Mouse (Mus musculus) erythroblast, adult 5-6 weeks (primary cell): ENCODE results near the gene Tmem121. TPM values are rescaled to one million over a fixed set of nuclear protein-coding genes. Genes with fewer than 3 reads are reported as not detected.
"Not testable (repeated sequence)": the region's sequence is repeated elsewhere in the genome, so short reads cannot be mapped to it uniquely, and the experiment has no call there.

Source experiments
- ATAC-seq: replicated peaks from 2 replicates; pipeline ENCODE4 v1.8.0; 2016; ENCODE audit warnings: moderate number of reproducible peaks, mild to moderate bottlenecking, moderate TSS enrichment, inconsistent platforms; ENCODE audit not compliant: poor library complexity, low FRiP score, severe bottlenecking
- total RNA-seq, 2 experiments: library from RNA; stranded (forward) in 1 of 2; stranded (reverse) in 1 of 2; fragments of 150-400 nt in 1 of 2; fragments of 200-764, 138-1000 nt in 1 of 2; gene quantifications; 2 replicates each; pipeline versions ENCODE4 v1.2.3 to v1.2.4; 2015 to 2017; ENCODE audit warnings: low replicate concordance in 2 of 2

Gene Tmem121
- total RNA-seq, 2 experiments from 2014 or later: 1.0 TPM; not detected in 1

DNA sequence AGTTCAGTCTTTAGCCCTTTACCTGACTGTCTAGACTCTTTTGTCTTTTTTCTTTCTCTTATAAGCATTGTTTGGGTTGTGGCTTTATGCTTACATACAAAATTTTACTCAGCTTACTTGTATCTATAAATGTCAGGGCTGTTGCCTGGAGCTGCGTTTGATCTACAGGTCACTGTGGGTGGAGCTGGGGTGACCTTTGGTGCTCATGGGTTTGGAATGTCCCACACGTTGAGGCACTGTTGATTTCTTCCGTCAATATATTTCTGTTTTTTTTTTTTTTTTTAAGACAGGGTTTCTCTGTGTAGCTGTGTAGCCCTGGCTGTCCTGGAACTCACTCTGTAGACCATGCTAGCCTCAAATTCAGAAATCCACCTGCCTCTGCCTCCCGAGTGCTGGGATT lies 4.7 kb upstream of the Tmem121 start:
- no peak for ATAC-seq

DNA sequence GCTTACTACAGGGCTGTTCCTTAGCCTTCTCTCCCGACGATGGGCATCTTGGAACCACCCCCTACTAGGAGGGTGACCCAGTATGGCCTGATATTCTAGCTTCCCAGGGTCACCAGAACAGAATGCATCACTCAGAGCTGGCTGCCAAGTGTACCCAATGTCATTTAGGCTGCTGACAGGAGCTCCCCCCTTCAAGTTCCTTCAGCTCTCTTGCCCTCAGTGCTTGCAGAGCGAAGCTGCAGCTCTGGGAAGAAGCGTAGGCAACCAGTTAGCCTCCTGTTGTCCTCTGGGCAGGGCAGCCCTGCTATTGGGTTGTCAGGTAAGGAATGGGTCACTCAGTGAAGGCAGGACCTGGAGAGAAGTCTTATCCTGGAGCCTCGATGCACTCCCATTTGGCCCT lies 785 bp upstream of the Tmem121 start:
- ATAC-seq: no peak

DNA sequence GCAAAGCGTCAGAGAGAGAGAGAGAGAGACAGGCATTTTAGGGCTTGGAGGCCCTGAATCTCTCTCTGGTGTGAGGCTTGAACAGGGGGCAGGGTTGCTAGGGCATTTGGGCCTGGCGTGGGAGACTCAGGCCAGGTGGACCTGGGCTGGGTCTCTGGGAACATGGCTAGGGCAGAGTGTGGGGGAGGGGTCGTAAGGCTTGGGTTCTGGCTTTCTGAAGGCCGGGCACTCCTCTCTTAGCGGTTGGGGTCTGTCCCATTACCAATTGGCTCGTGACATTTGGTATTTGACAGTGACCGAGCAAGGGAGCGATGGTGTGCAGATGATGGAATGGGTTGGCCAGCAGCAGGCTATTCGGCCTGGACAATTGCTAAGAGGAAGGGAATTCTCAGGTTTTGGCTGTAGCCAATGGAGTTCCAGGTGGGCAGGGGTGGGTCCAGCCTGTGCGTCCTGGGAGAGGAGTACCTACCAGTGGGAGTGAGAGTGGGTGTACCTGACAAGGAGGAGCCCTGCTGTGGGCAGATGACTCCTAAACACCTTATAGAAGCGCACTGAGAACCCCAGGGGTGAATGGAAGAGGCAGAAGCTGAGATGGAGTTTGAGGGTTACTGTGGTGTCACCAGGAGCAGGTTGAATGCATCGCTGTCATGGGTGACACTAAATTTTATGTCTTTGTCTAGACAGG lies 738 bp downstream of the Tmem121 start:
- ATAC-seq: no peak

DNA sequence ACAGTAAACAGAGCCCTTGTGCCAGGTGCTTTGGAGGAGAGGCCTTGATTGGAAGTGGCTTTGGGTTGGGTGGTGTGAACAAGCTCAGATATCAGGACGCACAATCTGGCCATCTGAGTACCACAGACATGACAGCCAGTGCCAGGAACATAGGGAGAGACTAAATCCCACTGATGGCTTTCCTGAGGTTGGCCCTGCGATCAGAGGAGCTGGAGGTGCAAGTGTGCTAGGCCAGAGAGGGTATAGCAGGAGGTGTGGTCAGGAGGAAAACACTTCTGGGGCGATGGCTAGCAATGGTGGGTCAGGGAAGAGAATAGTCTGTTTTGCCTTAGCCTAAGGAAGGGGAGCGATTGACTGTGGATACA lies 1.3 kb downstream of the Tmem121 start:
- ATAC-seq: no peak

DNA sequence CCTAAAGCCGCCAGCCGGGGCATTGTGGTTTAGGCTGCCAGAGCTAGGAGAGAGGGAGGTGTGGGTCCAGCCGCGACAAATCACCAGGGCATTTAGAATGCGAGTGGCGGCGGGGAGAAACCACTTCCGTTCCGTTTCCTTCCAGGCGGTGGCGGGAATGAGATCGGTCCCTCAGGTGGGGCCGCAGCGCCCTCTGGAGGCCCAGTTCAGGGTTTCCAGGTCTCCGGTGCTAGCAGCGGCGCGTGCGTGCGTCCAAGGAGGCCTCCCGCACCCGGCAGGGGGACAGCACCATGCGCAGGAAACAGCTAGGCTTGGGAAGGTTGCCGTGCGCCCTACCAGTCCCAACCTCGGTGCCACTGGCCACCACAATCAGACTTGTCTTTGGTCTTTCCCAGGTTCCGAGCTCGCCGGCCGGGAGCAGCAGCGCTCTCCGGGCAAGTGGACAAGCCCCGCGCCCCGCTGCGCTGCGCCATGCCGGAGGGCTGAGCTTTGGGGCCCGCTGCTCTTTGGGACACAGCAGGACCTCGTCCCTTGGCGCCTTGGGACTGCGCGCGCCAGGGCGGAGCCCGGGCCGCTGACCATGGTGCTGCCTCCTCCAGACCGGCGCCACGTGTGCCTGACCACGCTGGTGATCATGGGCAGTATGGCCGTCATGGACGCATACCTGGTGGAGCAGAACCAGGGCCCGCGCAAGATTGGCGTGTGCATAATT lies 2.0 kb downstream of the Tmem121 start:
- no peak; the same call in 1 of the 2 replicates for ATAC-seq

DNA sequence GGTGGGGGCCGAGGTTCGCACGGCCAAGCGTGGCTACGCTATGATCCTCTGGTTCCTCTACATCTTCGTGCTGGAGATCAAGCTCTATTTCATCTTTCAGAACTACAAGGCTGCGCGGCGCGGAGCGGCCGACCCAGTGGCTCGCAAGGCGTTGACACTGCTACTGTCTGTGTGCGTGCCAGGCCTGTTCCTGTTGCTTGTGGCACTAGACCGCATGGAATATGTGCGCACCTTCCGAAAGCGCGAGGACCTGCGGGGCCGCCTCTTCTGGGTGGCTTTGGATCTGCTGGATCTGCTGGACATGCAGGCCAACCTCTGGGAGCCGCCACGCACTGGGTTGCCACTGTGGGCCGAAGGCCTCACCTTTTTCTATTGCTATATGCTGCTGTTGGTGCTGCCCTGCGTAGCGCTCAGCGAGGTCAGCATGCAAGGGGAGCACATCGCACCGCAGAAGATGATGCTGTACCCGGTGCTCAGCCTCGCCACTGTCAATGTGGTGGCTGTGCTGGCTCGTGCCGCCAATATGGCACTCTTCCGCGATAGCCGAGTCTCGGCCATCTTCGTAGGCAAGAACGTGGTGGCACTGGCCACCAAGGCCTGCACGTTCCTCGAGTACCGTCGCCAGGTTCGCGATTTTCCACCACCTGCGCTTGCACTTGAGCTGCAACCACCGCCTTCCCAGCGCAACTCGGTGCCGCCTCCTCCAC lies 2.8 kb downstream of the Tmem121 start:
- ATAC-seq: no peak

DNA sequence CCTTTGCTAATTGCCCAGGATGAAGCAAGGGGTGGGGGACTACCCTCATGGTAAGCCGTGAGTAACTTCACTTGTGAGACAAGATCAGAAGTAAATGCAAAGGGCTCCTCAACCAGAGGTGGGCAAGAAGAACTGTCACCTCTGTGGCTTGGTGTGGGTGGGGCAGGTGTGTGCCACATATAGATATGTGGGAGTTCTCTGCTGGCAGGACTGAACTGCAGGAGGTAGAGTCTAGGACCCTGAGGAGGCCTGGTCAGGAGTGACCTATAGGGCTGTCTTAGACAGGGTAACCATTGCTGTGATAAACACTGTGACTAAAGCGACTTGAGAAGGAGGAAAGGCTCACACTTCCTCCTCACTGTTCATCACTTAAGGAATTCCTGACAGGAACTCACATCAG lies 7.7 kb downstream of the Tmem121 start:
- no peak for ATAC-seq

DNA sequence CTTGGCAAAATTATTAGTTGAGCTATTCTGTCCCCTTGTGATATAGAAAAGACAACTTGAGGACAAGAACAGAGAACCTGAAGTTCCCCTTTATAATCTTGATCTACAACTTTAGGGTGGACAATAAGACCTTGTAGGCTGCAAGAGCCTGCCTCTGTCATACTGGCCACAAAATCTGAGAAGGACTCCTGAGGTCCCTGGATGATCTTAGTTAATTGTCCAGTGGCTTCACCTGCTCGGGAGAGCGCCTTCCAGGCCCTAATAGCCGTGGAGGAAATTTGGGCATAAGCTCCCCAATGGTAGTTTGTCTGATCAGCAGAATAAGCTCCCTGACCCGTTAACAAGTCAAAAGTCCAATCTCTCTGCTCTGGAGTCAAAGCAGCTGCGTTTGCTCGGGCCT lies 13.4 kb downstream of the Tmem121 start:
- not testable (repeated sequence) for ATAC-seq

DNA sequence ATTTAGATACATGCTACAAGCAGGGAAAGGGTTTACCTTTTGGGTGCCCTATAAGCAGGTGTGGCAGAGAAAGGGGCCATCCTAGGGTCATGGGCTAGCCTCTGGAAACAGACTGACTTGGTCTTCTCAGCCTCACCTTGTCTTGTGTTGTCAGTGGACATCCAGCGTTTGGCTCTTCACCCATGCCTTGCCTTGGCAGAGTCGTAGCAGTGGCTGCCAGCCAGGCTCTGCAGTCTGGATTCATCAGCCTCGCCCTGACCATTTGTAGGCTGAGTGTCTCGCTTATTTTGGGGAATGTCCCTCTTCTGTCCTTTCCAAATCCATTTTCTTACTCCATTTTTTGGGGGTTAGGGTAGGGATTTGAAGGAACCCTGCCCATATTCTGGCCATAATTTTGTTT lies 15.6 kb downstream of the Tmem121 start:
- no peak for ATAC-seq

DNA sequence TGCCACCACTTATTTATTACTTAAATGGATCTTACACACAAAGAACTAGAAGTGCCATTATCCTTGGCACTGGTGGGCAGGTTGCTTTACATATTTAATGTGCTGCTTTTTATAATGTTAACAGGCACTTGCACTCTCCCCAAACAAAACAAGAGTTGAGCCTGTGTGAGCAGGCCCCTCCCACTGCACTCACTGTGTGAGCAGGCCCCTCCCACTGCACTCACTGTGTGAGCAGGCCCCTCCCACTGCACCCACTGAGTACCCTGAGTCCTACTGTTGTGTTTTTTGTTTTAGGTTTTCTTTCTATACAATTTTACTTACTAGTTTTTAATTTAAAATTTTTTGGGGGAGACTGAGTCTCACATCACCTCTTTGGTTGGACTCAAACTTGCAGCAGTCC lies 16.3 kb downstream of the Tmem121 start:
- ATAC-seq: no peak

DNA sequence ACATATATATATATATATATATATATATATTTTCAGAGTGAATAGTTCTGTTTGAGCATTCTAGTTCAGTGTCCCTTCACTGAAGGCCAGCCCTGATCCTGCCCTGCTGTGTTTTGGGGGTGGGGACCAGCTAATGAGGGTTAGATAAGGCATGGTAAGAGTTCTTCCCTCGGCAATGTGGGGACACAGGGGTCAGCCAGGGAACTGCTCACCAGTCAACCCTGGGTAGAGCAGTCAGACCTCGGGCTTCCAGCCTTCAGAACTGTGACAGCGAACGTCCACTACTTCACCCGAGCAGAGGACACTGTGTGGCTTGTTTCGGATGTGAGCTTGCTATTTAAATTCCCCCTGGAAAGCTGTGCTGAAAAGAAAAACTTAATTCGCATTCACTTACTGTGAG lies 17.8 kb downstream of the Tmem121 start:
- ATAC-seq: no peak

DNA sequence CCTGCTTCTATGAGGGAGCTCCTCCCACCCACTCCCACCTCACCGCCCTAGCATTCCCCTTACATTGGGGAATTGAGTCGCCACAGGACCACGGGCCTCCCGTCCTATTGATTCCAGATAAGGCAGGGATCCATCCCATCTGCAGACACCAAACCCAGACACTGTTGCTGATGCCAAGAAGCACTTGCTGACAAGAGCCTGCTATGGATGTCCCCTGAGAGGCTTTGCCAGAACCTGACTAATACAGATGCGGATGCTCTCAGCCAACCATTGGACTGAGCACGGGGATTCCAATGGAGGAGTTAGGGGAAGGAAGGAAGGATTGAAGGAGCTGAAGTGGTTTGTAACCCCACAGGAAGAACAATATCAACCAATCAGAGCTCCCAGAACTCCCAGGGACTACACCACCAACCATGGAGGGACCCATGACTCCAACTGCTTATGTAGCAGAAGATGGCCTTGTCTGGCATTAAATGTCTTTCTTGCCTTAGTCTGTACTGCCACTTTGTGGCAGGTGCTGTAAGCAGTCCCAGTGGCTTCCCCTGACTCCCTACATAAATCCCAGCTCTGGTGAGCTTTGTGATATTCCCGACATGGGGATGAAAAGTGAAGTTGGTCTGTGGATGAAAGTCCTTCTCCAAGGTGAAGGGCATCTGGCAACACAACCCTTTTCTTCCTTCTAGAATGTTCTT lies 19.7 kb downstream of the Tmem121 start:
- no peak for ATAC-seq

DNA sequence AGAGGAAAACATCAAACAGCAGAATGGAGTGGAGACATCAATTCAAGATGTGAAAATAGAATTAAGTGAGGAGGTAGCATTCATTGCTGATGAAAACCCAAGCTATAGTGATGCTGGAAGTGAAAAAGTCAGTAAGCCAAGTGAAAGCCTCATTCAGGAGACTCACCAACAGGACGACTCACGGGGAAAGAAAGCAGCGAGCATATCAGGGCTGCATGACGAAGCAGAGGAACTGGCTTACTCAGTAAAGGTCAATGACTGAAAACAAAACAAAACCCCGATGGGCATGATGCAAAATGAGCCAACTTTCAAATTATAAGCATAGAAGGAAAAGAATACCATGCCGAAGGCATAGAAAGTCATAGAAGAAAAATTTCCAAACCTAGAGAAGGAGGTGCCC lies 22.0 kb downstream of the Tmem121 start:
- no peak for ATAC-seq

DNA sequence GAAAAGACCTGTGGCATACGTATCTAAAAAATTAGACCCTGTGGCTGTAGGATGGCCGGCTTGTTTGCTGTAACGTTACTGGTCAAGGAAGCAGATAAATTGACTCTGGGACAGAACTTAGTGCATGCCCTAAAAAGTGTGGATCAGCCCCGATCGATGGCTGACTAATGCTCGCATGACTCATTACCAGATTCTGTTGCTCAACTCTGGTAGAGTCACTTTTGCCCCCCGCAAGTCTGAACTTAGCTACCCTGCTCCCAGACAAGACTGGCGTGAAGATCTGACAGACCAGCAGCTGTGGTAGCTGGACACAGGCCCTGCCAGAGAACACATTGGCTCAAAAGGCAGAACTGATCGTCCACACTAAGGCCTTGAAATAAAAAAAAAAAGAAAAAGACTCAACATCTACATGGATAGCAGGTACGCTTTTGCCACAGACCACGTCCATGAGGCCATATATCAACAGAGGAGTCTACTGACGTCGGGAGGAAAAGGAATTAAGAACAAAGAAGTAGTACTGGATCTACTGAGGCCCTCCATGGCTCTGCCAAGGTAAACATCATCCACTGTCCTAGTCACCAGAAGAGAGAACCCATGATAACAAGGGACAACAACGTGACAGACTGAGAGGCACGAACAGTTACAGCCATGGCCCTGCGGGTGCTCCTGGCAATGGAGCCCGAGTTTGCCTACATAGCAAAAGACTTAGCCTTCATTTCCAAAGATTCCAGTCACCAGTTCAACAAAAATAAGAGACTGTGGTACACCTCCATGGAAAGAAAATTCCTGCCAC lies 25.1 kb downstream of the Tmem121 start:
- ATAC-seq: no peak

DNA sequence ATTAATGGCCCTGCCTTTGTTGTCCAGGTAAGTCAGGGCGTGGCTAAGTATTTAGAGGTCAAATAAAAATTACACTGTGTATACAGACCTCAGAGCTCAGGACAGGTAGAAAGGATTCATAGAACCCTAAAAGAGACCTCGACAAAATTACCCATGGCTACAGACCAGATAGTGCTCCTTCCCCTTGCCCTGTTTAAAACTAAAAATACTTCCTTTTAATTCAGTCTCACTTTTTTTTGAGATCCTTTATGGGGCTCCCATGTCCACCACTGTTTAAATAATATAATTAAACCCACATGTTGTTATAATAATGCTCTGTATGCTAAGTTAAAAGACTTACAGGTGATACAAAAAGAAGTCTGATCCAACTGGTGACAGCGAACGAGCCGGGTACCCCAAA lies 26.0 kb downstream of the Tmem121 start:
- no peak for ATAC-seq

DNA sequence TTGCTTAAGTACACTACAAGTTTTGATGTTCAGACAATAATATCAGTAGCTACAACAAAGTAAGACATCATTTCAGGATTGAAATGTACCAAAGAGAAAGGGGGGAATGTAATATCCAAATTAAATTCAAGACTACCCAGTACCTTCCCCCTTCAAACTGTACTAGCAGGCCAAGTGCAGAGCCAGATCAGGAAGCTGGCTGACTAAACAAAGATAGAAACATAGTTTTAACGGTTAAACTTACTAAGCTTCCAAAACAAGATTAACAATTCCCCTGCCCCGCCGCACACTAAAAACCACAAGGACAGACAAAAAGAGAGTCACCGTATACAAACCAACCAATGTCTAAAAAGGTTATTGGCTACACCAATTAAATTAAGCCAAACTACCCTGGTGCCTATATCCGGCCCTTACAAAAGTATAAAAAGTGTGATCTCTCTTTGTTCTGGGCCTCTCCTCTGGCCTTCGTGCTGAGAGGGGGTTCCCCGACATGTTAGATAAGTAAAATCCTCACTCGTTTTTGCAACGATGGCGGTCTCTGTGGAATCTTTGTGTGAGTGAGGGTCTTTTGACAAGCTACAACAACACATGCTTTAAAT lies 26.7 kb downstream of the Tmem121 start:
- no peak for ATAC-seq

DNA sequence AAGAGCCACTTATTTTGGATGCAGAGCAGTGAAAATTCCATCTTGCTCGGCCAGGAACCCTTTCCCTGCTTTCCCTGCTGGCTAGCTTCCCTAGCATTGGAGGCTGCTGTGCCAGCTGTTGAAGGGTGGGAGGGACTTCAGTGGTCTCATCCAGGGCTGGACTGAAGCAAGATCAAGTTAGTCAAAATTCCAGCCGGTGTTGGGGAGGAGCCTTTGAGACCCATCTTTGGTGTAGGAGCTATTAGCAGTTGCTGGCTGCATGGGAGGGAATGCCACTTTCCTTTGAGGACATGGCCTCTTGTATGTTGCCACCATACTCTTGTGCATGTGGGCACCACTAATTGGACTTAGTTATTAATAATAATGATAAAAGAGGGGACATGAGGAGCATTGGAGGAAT lies 27.5 kb downstream of the Tmem121 start:
- no peak for ATAC-seq

DNA sequence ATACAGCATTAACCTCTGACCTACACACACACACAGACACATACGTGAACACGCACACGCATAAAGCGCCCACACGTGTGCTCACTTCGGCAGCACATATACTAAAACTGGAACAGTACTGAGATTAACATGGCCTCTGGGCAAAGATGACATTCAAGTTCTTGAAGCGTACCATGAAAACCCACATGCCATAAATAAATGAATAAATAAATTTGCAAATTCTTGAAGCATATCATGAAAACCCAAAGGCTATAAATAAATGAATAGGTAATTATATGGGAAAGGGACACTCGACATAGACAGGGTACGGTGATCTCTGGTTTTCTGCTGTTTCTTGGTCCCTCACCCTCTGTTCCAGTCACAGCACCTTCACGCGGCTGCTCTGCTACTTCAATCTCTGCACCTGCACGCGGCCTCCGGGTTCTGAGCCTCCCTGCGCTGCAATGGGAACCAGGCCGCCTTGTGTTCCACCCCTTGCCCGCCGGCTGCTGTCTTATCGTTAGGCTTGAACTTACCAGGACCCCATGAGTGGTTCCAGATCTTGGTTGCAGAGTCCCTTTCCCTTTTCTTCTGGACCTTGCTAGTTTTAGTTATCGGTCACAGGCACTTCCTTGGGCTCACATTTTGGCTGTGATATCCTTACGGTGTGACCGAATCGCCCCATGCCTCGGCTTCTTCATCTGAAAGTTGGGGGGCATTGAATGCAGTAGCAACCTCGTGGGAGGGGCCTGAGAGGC lies 28.5 kb downstream of the Tmem121 start:
- ATAC-seq: no peak
